Mouse (Mus musculus): Measurements from ENCODE around the gene Rbfox3. TPM values are rescaled to one million over a fixed set of nuclear protein-coding genes. Genes with fewer than 3 reads are reported as not detected.
A peak's percentile ranks its signal among the peaks of the same experiment; 100 is the strongest.

Gene Rbfox3
- polyA plus RNA-seq, 1 experiment from 2014 or later, result 12.6 TPM

DNA sequence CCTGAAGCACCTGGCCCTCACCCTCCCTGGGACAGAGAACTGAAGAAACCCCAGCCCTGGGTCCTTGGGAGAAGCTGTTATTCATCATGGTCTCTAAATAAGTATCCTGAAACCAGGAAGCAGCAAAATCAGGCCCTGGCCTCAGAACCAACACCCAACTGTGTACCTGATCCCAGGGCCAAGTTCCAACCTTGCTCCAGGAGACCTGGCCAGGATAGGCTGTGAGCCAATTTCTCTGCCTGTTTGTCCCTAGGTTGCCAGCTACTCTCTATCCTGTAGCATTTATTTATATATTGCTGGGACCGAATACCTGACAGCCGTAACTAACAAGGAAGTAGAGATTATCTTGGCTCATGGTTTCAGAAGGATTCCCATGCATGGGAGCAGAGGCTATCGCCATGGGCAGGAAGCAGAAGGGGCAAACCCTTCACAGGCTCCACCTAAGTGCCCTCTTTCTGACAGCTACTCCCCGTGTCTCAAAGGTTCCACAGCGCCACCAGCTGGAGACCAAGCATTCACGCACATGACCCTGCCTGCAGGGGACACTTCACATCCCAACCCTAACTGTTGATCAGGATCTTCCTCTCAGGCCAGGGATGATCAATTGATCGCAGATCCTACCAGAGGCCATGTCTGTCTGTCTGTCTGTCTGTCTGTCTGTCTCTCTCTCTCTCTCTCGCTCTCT is 31.8 kb downstream of the Rbfox3 start:
- Histone ChIP-seq H3K4me1 (replicated peaks; ENCODE audit: control insufficient read depth, insufficient read depth, low read length) (peaks cover 4% of the 10 kb centered on the region), H3K4me3 (ENCODE audit: low read depth, low read length) (no peak overlapping the region), H3K9me3 (ENCODE audit: control insufficient read depth, low read length) (no peaks in the 10 kb centered on the region), H3K27me3 (ENCODE audit: control insufficient read depth, insufficient read depth, low read length) (no peaks in the 10 kb centered on the region), H3K27ac (ENCODE audit: low read depth, low read length) (no peak overlapping the region), H3K9ac (ENCODE audit: low read depth, low read length) (no peak overlapping the region), H3K36me3 (ENCODE audit: control insufficient read depth, insufficient read depth, low read length) (no peaks in the 10 kb centered on the region), H3K4me2 (replicated peaks; ENCODE audit: low read depth, low read length) (no peak overlapping the region)
- WGBS, result 91% methylated on average over 8 of the region's 8 CpGs
- no peak for ATAC-seq (ENCODE audit: low FRiP score)
- no peak for DNase-seq (ENCODE audit: low spot score)

DNA sequence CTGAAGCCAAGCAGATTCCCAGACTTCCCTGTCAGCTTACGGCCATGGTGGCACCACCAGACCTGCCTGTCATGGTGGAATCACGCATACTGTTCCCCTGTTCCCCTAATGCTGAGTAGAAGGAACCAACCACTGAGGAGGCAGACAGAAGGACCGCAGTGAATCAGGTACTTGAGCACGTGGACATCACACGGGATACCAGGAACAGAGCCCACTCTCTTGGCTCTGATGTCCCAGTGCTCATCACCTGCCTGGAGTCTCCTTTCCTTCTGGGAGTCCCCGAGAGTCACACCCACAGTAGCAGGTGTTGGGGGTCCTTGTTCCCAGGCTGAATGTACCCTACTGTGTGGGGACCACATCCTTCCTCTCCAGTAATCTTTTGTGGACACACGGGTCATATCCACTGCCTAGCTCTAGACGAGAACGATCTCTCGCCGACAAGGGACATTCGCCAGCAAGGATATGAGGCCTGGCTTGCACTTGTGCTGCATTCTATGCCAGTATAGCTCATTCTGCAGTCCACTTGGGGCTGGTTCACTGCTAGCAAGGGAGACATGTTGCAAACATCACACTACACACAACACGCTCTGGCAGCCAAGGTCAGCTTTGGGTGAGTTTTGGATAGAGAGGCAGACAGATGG is 32.7 kb downstream of the Rbfox3 start:
- H3K9me3 ChIP-seq (ENCODE audit: control insufficient read depth, low read length), result no peaks in the 10 kb centered on the region
- H3K4me2 ChIP-seq (replicated peaks; ENCODE audit: low read depth, low read length), result no peak overlapping the region
- H3K4me3 ChIP-seq (ENCODE audit: low read depth, low read length), result no peak overlapping the region
- no peak overlapping the region for H3K9ac ChIP-seq (ENCODE audit: low read depth, low read length)
- ATAC-seq (ENCODE audit: low FRiP score) (no peak), DNase-seq (ENCODE audit: low spot score) (no peak)
- WGBS, result 95% methylated on average over 13 of the region's 13 CpGs
- no peaks in the 10 kb centered on the region for H3K27me3 ChIP-seq (ENCODE audit: control insufficient read depth, insufficient read depth, low read length)
- H3K4me1 ChIP-seq (replicated peaks; ENCODE audit: control insufficient read depth, insufficient read depth, low read length), result peaks cover 7% of the 10 kb centered on the region
- H3K36me3 ChIP-seq (ENCODE audit: control insufficient read depth, insufficient read depth, low read length), result no peaks in the 10 kb centered on the region
- H3K27ac ChIP-seq (ENCODE audit: low read depth, low read length), result no peak overlapping the region

- Histone ChIP-seq H3K9ac (ENCODE audit: low read depth, low read length) (no peak overlapping the region), H3K4me2 (replicated peaks; ENCODE audit: low read depth, low read length) (no peak overlapping the region), H3K36me3 (ENCODE audit: control insufficient read depth, insufficient read depth, low read length) (no peaks in the 10 kb centered on the region), H3K4me1 (replicated peaks; ENCODE audit: control insufficient read depth, insufficient read depth, low read length) (peaks cover 4% of the 10 kb centered on the region; the same call in 1 of the 2 replicates), H3K9me3 (ENCODE audit: control insufficient read depth, low read length) (no peaks in the 10 kb centered on the region), H3K27me3 (ENCODE audit: control insufficient read depth, insufficient read depth, low read length) (no peaks in the 10 kb centered on the region), H3K27ac (ENCODE audit: low read depth, low read length) (peak overlapping the region; percentile 76; the same call in 1 of the 2 replicates), H3K4me3 (ENCODE audit: low read depth, low read length) (no peak overlapping the region)
- 57% methylated on average over 5 of the region's 5 CpGs for WGBS
- ATAC-seq (ENCODE audit: low FRiP score) (no peak), DNase-seq (ENCODE audit: low spot score) (no peak)
These were observed 36.0 kb downstream of the Rbfox3 start for GRCm38 (mm10) chr11:118875243-118875897.

DNA sequence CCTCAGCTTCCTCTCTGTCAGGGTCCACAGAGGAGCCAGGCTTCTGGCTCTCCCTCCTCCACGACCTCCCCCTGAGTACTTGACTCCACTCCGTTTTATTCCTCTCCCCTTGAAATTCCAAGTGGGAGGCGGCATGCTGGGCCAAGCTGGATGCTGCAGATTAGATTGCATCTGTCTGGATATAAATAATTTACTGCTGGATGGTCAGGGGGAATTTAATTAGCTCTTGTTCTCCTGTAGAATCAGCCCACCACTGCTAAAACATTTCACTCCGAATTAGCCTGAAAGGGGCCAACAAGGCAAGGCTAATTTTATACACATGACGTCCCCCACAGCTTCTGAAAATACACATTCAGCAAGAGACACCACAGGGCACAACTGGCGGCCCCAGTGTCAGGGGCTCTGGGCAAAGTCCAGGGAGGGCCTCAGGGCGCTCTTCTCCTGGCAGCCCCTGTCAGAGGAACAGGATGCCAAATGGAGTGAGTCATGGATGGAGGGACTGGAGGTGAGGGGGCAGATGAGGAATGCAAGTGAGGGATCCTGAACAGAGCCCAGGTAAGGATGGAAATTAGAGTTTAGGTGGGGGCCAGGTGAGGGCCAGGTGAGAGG is 36.8 kb downstream of the Rbfox3 start:
- H3K4me1 ChIP-seq (replicated peaks; ENCODE audit: control insufficient read depth, insufficient read depth, low read length), result peaks cover 4% of the 10 kb centered on the region; the same call in 1 of the 2 replicates
- no peak overlapping the region for H3K9ac ChIP-seq (ENCODE audit: low read depth, low read length)
- no peaks in the 10 kb centered on the region for H3K27me3 ChIP-seq (ENCODE audit: control insufficient read depth, insufficient read depth, low read length)
- H3K4me2 ChIP-seq (replicated peaks; ENCODE audit: low read depth, low read length), result no peak overlapping the region
- WGBS, result 35% methylated on average over 7 of the region's 7 CpGs
- ATAC-seq (ENCODE audit: low FRiP score) (no peak), DNase-seq (ENCODE audit: low spot score) (no peak)
- H3K4me3 ChIP-seq (ENCODE audit: low read depth, low read length), result no peak overlapping the region
- peak overlapping the region; percentile 76 for H3K27ac ChIP-seq (ENCODE audit: low read depth, low read length)
- H3K9me3 ChIP-seq (ENCODE audit: control insufficient read depth, low read length), result no peaks in the 10 kb centered on the region
- no peaks in the 10 kb centered on the region for H3K36me3 ChIP-seq (ENCODE audit: control insufficient read depth, insufficient read depth, low read length)

- ATAC-seq (ENCODE audit: low FRiP score), result no peak
- no peaks in the 10 kb centered on the region for H3K36me3 ChIP-seq (ENCODE audit: control insufficient read depth, insufficient read depth, low read length)
- H3K27me3 ChIP-seq (ENCODE audit: control insufficient read depth, insufficient read depth, low read length), result no peaks in the 10 kb centered on the region
- H3K27ac ChIP-seq (ENCODE audit: low read depth, low read length), result peak overlapping the region; percentile 76
- no peaks in the 10 kb centered on the region for H3K9me3 ChIP-seq (ENCODE audit: control insufficient read depth, low read length)
- no peak overlapping the region for H3K4me3 ChIP-seq (ENCODE audit: low read depth, low read length)
- H3K9ac ChIP-seq (ENCODE audit: low read depth, low read length), result no peak overlapping the region
- no peak for DNase-seq (ENCODE audit: low spot score)
- no peak overlapping the region for H3K4me2 ChIP-seq (replicated peaks; ENCODE audit: low read depth, low read length)
- H3K4me1 ChIP-seq (replicated peaks; ENCODE audit: control insufficient read depth, insufficient read depth, low read length), result peaks cover 4% of the 10 kb centered on the region; the same call in 1 of the 2 replicates
- 70% methylated on average over 11 of the region's 11 CpGs for WGBS
These were observed 37.4 kb downstream of the Rbfox3 start for GRCm38 (mm10) chr11:118874022-118874421.

GRCm38 (mm10) chr11:118871527-118871926 is 39.9 kb downstream of the Rbfox3 start:
- ATAC-seq (ENCODE audit: low FRiP score) (no peak), DNase-seq (ENCODE audit: low spot score) (no peak)
- Histone ChIP-seq H3K9me3 (ENCODE audit: control insufficient read depth, low read length) (no peaks in the 10 kb centered on the region), H3K4me1 (replicated peaks; ENCODE audit: control insufficient read depth, insufficient read depth, low read length) (peaks cover 4% of the 10 kb centered on the region; the same call in 1 of the 2 replicates), H3K36me3 (ENCODE audit: control insufficient read depth, insufficient read depth, low read length) (no peaks in the 10 kb centered on the region), H3K4me2 (replicated peaks; ENCODE audit: low read depth, low read length) (no peak overlapping the region), H3K27ac (ENCODE audit: low read depth, low read length) (no peak overlapping the region), H3K4me3 (ENCODE audit: low read depth, low read length) (no peak overlapping the region), H3K27me3 (ENCODE audit: control insufficient read depth, insufficient read depth, low read length) (no peaks in the 10 kb centered on the region), H3K9ac (ENCODE audit: low read depth, low read length) (no peak overlapping the region)
- 80% methylated on average over 10 of the region's 10 CpGs for WGBS

DNA sequence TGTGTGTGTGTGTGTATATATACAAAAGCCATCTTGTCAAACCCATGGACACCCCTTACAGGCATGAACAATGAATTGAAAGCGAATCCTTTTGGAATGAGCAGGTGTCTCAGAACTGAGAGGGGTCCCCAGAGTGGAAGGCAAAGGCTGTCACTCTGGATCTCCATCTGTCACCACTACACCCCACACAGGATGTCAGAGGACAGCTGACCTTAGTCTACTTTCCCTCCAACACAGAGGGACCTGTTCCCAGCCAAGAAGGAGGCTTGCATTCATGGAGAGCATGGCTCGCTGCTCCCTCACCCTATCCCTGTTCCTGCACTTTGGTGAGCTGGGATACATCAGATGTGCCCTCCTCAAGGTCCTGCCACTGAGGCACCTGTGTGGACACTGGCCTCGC is 48.0 kb downstream of the Rbfox3 start:
- no peak for ATAC-seq (ENCODE audit: low FRiP score)
- Histone ChIP-seq H3K9ac (ENCODE audit: low read depth, low read length) (no peak overlapping the region), H3K27me3 (ENCODE audit: control insufficient read depth, insufficient read depth, low read length) (no peaks in the 10 kb centered on the region), H3K4me1 (replicated peaks; ENCODE audit: control insufficient read depth, insufficient read depth, low read length) (no peaks in the 10 kb centered on the region), H3K36me3 (ENCODE audit: control insufficient read depth, insufficient read depth, low read length) (no peaks in the 10 kb centered on the region), H3K27ac (ENCODE audit: low read depth, low read length) (peak overlapping the region; percentile 12; the same call in 1 of the 2 replicates), H3K9me3 (ENCODE audit: control insufficient read depth, low read length) (no peaks in the 10 kb centered on the region), H3K4me2 (replicated peaks; ENCODE audit: low read depth, low read length) (no peak overlapping the region), H3K4me3 (ENCODE audit: low read depth, low read length) (no peak overlapping the region)
- 90% methylated on average over 3 of the region's 3 CpGs for WGBS
- DNase-seq (ENCODE audit: low spot score), result no peak

GRCm38 (mm10) chr11:118861801-118862431 is 49.5 kb downstream of the Rbfox3 start:
- DNase-seq (ENCODE audit: low spot score), result no peak
- H3K27me3 ChIP-seq (ENCODE audit: control insufficient read depth, insufficient read depth, low read length), result no peaks in the 10 kb centered on the region
- H3K36me3 ChIP-seq (ENCODE audit: control insufficient read depth, insufficient read depth, low read length), result no peaks in the 10 kb centered on the region
- 94% methylated on average over 15 of the region's 15 CpGs for WGBS
- ATAC-seq (ENCODE audit: low FRiP score), result no peak
- H3K4me3 ChIP-seq (ENCODE audit: low read depth, low read length), result no peak overlapping the region
- H3K27ac ChIP-seq (ENCODE audit: low read depth, low read length), result no peak overlapping the region
- H3K9me3 ChIP-seq (ENCODE audit: control insufficient read depth, low read length), result no peaks in the 10 kb centered on the region
- H3K9ac ChIP-seq (ENCODE audit: low read depth, low read length), result no peak overlapping the region
- no peak overlapping the region for H3K4me2 ChIP-seq (replicated peaks; ENCODE audit: low read depth, low read length)
- no peaks in the 10 kb centered on the region for H3K4me1 ChIP-seq (replicated peaks; ENCODE audit: control insufficient read depth, insufficient read depth, low read length)

All from hindbrain, embryonic 11.5 days (tissue).